Mouse (Mus musculus) CH12.LX (cell line): ENCODE results near the gene Mindy4b-ps. TPM values are rescaled to one million over a fixed set of nuclear protein-coding genes. Genes with fewer than 3 reads are reported as not detected.
A peak's percentile ranks its signal among the peaks of the same experiment; 100 is the strongest.

ENCODE experiments used
- DNase-seq: peaks from one replicate; pipeline ENCODE4 v3.0.0-alpha.2; 2013; ENCODE audit errors: extremely low read depth
- H3K27ac ChIP-seq: 2 replicates; pipeline ENCODE4 v1.5.1; 2012; ENCODE audit warnings: low read depth, mild to moderate bottlenecking, control low read depth, moderate library complexity; ENCODE audit not compliant: insufficient read depth
- H3K27me3 ChIP-seq: replicated peaks from 2 replicates; pipeline ENCODE3; 2012; ENCODE audit warnings: inconsistent platforms
- H3K36me3 ChIP-seq, 2 experiments: replicated peaks in 1 of 2; 2 replicates each; pipeline versions ENCODE3 to v1.6.1; 2012; ENCODE audit warnings: inconsistent platforms in 1 of 2, low read length in 1 of 2, mild to moderate bottlenecking in 1 of 2, mixed read lengths in 1 of 2, moderate library complexity in 1 of 2; ENCODE audit not compliant: control insufficient read depth in 1 of 2, insufficient read depth in 1 of 2
- H3K4me1 ChIP-seq, 2 experiments: 2 replicates each; pipeline ENCODE4 v1.6.1; 2012; ENCODE audit warnings: inconsistent platforms in 1 of 2, moderate library complexity in 1 of 2; ENCODE audit not compliant: insufficient read depth in 2 of 2, control insufficient read depth in 1 of 2
- H3K4me2 ChIP-seq: 2 replicates; pipeline ENCODE4 v1.6.1; 2012; ENCODE audit warnings: low read depth, mild to moderate bottlenecking, control low read depth; ENCODE audit not compliant: poor library complexity, insufficient read depth, severe bottlenecking
- H3K4me3 ChIP-seq, 3 experiments: fragments of 150-350 bp in 1 of 3; sonication (generic) in 1 of 3; replicated peaks in 1 of 3; 2 replicates each; pipeline versions ENCODE3 to v1.5.1; 2011 to 2012; ENCODE audit warnings: low read depth in 2 of 3, low read length in 2 of 3, mild to moderate bottlenecking in 2 of 3, moderate library complexity in 2 of 3, control low read depth in 1 of 3, improper control_type of control experiment in 1 of 3, inconsistent platforms in 1 of 3, mixed read lengths in 1 of 3; ENCODE audit not compliant: poor library complexity in 1 of 3
- H3K79me2 ChIP-seq: replicated peaks from 2 replicates; pipeline ENCODE4 v1.6.1; 2012; ENCODE audit warnings: mild to moderate bottlenecking, moderate library complexity; ENCODE audit not compliant: control insufficient read depth, poor library complexity, insufficient read depth, severe bottlenecking; ENCODE audit errors: extremely low read depth
- H3K9ac ChIP-seq: 2 replicates; pipeline ENCODE4 v1.6.1; 2012; ENCODE audit warnings: low read depth, mild to moderate bottlenecking, control low read depth, moderate library complexity; ENCODE audit not compliant: insufficient read depth
- H3K9me3 ChIP-seq: replicated peaks from 2 replicates; pipeline ENCODE3; 2012; ENCODE audit warnings: low read length, inconsistent platforms, mixed read lengths
- BHLHE40 ChIP-seq: IDR thresholded peaks from 2 replicates; pipeline ENCODE4 v1.6.1; 2011; ENCODE audit warnings: mild to moderate bottlenecking, low read depth, low read length, improper control_type of control experiment
- CTCF ChIP-seq, 2 experiments: IDR thresholded peaks in 1 of 2; conservative IDR thresholded peaks in 1 of 2; 2 replicates each; pipeline ENCODE4 v1.5.1; 2011 to 2012; ENCODE audit warnings: low read depth in 2 of 2, low read length in 2 of 2, improper control_type of control experiment in 1 of 2, inconsistent platforms in 1 of 2, mild to moderate bottlenecking in 1 of 2, moderate library complexity in 1 of 2
- E2F4 ChIP-seq: IDR thresholded peaks from 2 replicates; pipeline ENCODE4 v1.6.1; 2011; ENCODE audit warnings: low read depth, low read length, improper control_type of control experiment; ENCODE audit not compliant: insufficient replicate concordance
- ELF1 ChIP-seq: IDR thresholded peaks from 2 replicates; pipeline ENCODE4 v1.6.1; 2014; ENCODE audit warnings: low read depth, mild to moderate bottlenecking, inconsistent platforms, low read length, improper control_type of control experiment
- ETS1 ChIP-seq: conservative IDR thresholded peaks from 2 replicates; pipeline ENCODE4 v1.6.1; 2012; ENCODE audit warnings: low read depth, mild to moderate bottlenecking, inconsistent platforms, low read length, improper control_type of control experiment, moderate library complexity
- IRF4 ChIP-seq: IDR thresholded peaks from 2 replicates; pipeline ENCODE4 v1.6.1; 2014; ENCODE audit warnings: low read depth, mild to moderate bottlenecking, inconsistent platforms, low read length, improper control_type of control experiment
- JUND ChIP-seq: conservative IDR thresholded peaks from 2 replicates; pipeline ENCODE4 v1.6.1; 2011; ENCODE audit warnings: low read depth, low read length, improper control_type of control experiment
- KAT2A ChIP-seq: IDR thresholded peaks from 2 replicates; pipeline ENCODE4 v1.6.1; 2012; ENCODE audit warnings: low read length, improper control_type of control experiment, inconsistent platforms; ENCODE audit not compliant: insufficient replicate concordance
- MAX ChIP-seq: IDR thresholded peaks from 2 replicates; pipeline ENCODE4 v1.6.1; 2011; ENCODE audit warnings: low read length, improper control_type of control experiment
- MAZ ChIP-seq: IDR thresholded peaks from 2 replicates; pipeline ENCODE4 v1.6.1; 2012; ENCODE audit warnings: low read depth, mild to moderate bottlenecking, inconsistent platforms, low read length, improper control_type of control experiment, moderate library complexity
- MEF2A ChIP-seq: IDR thresholded peaks from 2 replicates; pipeline ENCODE4 v1.6.1; 2014; ENCODE audit warnings: low read depth, mild to moderate bottlenecking, inconsistent platforms, low read length, improper control_type of control experiment, borderline replicate concordance
- MXI1 ChIP-seq: IDR thresholded peaks from 2 replicates; pipeline ENCODE4 v1.6.1; 2011; ENCODE audit warnings: mild to moderate bottlenecking, low read depth, low read length, improper control_type of control experiment
- NELFE ChIP-seq: IDR thresholded peaks from 2 replicates; pipeline ENCODE4 v1.6.1; 2011; ENCODE audit warnings: low read depth, low read length, improper control_type of control experiment
- NRF1 ChIP-seq: IDR thresholded peaks from 2 replicates; pipeline ENCODE4 v1.6.1; 2014; ENCODE audit warnings: low read depth, mild to moderate bottlenecking, inconsistent platforms, low read length, improper control_type of control experiment, moderate library complexity
- SMC3 ChIP-seq: IDR thresholded peaks from 2 replicates; pipeline ENCODE4 v1.6.1; 2011; ENCODE audit warnings: low read depth, low read length, improper control_type of control experiment
- UBTF ChIP-seq: IDR thresholded peaks from 2 replicates; pipeline ENCODE4 v1.6.1; 2012; ENCODE audit warnings: low read depth, mild to moderate bottlenecking, inconsistent platforms, low read length, improper control_type of control experiment, moderate library complexity
- USF2 ChIP-seq: conservative IDR thresholded peaks from 2 replicates; pipeline ENCODE4 v1.6.1; 2011; ENCODE audit warnings: low read depth, low read length, improper control_type of control experiment
- ZC3H11A ChIP-seq: IDR thresholded peaks from 2 replicates; pipeline ENCODE4 v1.6.1; 2012; ENCODE audit warnings: low read depth, mild to moderate bottlenecking, inconsistent platforms, low read length, improper control_type of control experiment
- ZKSCAN1 ChIP-seq: IDR thresholded peaks from 2 replicates; pipeline ENCODE4 v1.6.1; 2012; ENCODE audit warnings: low read depth, inconsistent platforms, low read length, improper control_type of control experiment, borderline replicate concordance
- ZNF384 ChIP-seq: IDR thresholded peaks from 2 replicates; pipeline ENCODE4 v1.6.1; 2012; ENCODE audit warnings: low read depth, low read length, improper control_type of control experiment, inconsistent platforms
- dilution Hi-C: fragments of 300-500 bp; cut with MboI; formaldehyde crosslinking; loops from 2 replicates; pipeline ENCODE4 v1.14.3; 2020; ENCODE audit warnings: low sequenced_read_pairs; ENCODE audit not compliant: extremely low pct_unique_long_range_greater_than_20kb, extremely low pct_ligation_motif_present
- in situ Hi-C: fragments of 300-500 bp; cut with MboI; formaldehyde crosslinking; loops from 3 replicates; pipeline ENCODE4 v1.14.3; 2019; ENCODE audit warnings: low sequenced_read_pairs, low pct_ligation_motif_present, low pct_unique_long_range_greater_than_20kb, mixed read lengths
- polyA plus RNA-seq: library from polyadenylated mRNA; unstranded; fragments of >175 nt; gene quantifications from 2 replicates; pipeline ENCODE4 v1.2.1, GENCODE M21; 2012; ENCODE audit warnings: low read depth; ENCODE audit not compliant: insufficient read length
- total RNA-seq, 2 experiments: library from RNA; depleted of rRNA; stranded (reverse); fragments of 300-350 nt in 1 of 2; fragments of >200 nt in 1 of 2; gene quantifications; 2 replicates each; pipeline ENCODE4 v1.2.3; 2012 to 2014

The Mindy4b-ps gene
- total and polyA plus RNA-seq, 3 experiments: not detected

- Histone ChIP-seq H3K9ac (no peak overlapping the region), H3K4me1 (no peaks in the 10 kb centered on the region), H3K27me3 (no peaks in the 10 kb centered on the region), H3K27ac (no peak overlapping the region), H3K9me3 (no peaks in the 10 kb centered on the region), H3K4me3 (no peak overlapping the region), H3K79me2 (no peaks in the 10 kb centered on the region), H3K4me2 (no peak overlapping the region), H3K36me3 (no peaks in the 10 kb centered on the region)
- TF ChIP-seq ZKSCAN1 (no peak), ZNF384 (peak; percentile 59)
- in situ Hi-C loops: loop anchor here (25.0 kb wide), 1 partner anchor 636 kb away; no protein-coding TSS in a partner anchor
- DNase-seq: no peak
- dilution Hi-C loops: no loop called here
These were observed 23.4 kb downstream of the Mindy4b-ps start for GRCm38 (mm10) chr3:58798676-58799075.

GRCm38 (mm10) chr3:58798245-58798644 lies 23.9 kb downstream of the Mindy4b-ps start:
- TF ChIP-seq SMC3: no peak
- no peak for TF ChIP-seq MAZ
- TF ChIP-seq BHLHE40: no peak
- no peak for TF ChIP-seq MAX
- no peak for TF ChIP-seq UBTF
- TF ChIP-seq MXI1: no peak
- H3K4me2 ChIP-seq: no peak overlapping the region
- no peaks in the 10 kb centered on the region for H3K79me2 ChIP-seq
- H3K36me3 ChIP-seq: no peaks in the 10 kb centered on the region
- H3K9me3 ChIP-seq: no peaks in the 10 kb centered on the region
- H3K27ac ChIP-seq: no peak overlapping the region
- no peaks in the 10 kb centered on the region for H3K4me1 ChIP-seq
- no peak overlapping the region for H3K9ac ChIP-seq
- H3K27me3 ChIP-seq: no peaks in the 10 kb centered on the region
- no peak overlapping the region for H3K4me3 ChIP-seq
- dilution Hi-C loops: no loop called here
- DNase-seq: no peak
- in situ Hi-C loops: loop anchor here (25.0 kb wide), 1 partner anchor 636 kb away; no protein-coding TSS in a partner anchor

GRCm38 (mm10) chr3:58789473-58789872 lies 32.6 kb downstream of the Mindy4b-ps start:
- dilution Hi-C loops: no loop called here
- Histone ChIP-seq H3K4me2 (no peak overlapping the region), H3K27me3 (no peaks in the 10 kb centered on the region), H3K9me3 (no peaks in the 10 kb centered on the region), H3K36me3 (no peaks in the 10 kb centered on the region), H3K79me2 (no peaks in the 10 kb centered on the region), H3K9ac (no peak overlapping the region), H3K4me3 (no peak overlapping the region), H3K4me1 (peaks cover 9 to 15% of the 10 kb centered on the region in 2 experiments), H3K27ac (no peak overlapping the region)
- in situ Hi-C loops: loop anchor here (25.0 kb wide), 1 partner anchor 627 kb away; no protein-coding TSS in a partner anchor
- TF ChIP-seq ZKSCAN1: no peak
- no peak for TF ChIP-seq ELF1
- TF ChIP-seq JUND: no peak
- TF ChIP-seq CTCF (conservative IDR thresholded peaks at IDR 0.05 in 1 of 2, IDR thresholded peaks at IDR 0.05 in 1 of 2; ENCODE audit: low read depth in 2 of 2, low read length in 2 of 2): no peak
- no peak for TF ChIP-seq KAT2A
- no peak for TF ChIP-seq NRF1
- TF ChIP-seq USF2: no peak
- TF ChIP-seq ETS1: no peak
- TF ChIP-seq NELFE: no peak
- no peak for TF ChIP-seq E2F4
- no peak for TF ChIP-seq ZC3H11A
- no peak for TF ChIP-seq IRF4
- TF ChIP-seq MEF2A: no peak
- TF ChIP-seq MAX: no peak
- no peak for TF ChIP-seq BHLHE40
- no peak for TF ChIP-seq ZNF384
- DNase-seq: no peak
